Mouse (Mus musculus): Measurements from ENCODE around the gene Cdkn2b. TPM values are rescaled to one million over a fixed set of nuclear protein-coding genes. Genes with fewer than 3 reads are reported as not detected.

Gene Cdkn2b
- 5.1 and 7.2 TPM in 2 replicates for polyA plus RNA-seq (2012; rRNA removed)

DNA sequence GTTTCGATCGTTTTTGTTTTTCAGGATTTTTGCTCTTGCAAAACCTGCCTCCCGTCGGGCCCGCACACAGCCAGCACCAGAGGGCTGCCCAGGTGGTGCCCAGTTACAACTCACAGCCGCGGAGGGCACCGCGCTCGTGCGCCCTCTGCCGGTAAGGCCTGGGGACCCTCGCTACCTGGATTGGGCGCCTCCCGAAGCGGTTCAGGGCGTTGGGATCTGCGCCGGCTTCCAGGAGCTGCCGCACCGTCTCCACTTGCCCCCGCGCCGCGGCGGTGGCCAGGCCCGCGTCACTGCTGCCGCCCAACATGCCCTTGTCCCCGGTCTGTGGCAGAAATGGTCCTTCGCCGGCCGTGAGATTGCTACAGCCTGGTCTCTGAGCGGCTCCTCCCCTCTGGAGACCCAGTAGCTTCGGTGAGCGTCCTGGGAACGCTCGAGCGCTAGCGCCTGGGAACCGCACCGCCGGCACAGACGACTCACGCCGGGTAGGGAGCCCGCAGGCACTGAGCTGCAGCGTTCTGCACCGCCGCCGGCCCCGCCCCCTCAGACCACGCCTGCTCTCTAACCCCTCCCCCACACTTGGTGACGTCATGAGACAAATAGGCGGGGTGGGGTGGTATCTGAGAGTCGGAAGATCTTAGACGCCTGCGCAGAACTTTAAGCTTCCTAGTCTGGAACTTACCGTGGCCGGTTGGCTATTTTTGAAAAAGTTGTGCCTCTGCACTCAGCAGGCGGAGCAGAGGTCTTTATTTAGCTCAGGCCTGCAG, at the start of gene Cdkn2b:
Cdkn2b (minus strand) TSS at position 549 of the 764 bp plus-strand sequence.
- H3K27ac ChIP-seq (ENCODE audit: insufficient read depth, low read depth, low read length): peak within 1 kb of the TSS; percentile 49
- H3K4me3 ChIP-seq (ENCODE audit: insufficient read depth, low read depth, low read length): peak within 1 kb of the TSS; percentile 65
- no peaks in the 10 kb centered on the region for H3K36me3 ChIP-seq (ENCODE audit: control insufficient read depth, insufficient read depth, low read length)
- peaks cover 4% of the 10 kb centered on the region for H3K27me3 ChIP-seq (replicated peaks; ENCODE audit: control insufficient read depth, insufficient read depth, low read length)
- H3K4me1 ChIP-seq (ENCODE audit: control insufficient read depth, insufficient read depth, low read length): no peaks in the 10 kb centered on the region
- WGBS: under 1% methylated on average over 61 of the region's 61 CpGs
- peak; percentile 95 for DNase-seq
- peak; percentile 75 for TF ChIP-seq CTCF (conservative IDR thresholded peaks at IDR 0.05; ENCODE audit: insufficient read depth, insufficient read length, low read depth, low read length)
- TF ChIP-seq POLR2A (IDR thresholded peaks at IDR 0.05; ENCODE audit: low read depth, low read length): no peak

DNA sequence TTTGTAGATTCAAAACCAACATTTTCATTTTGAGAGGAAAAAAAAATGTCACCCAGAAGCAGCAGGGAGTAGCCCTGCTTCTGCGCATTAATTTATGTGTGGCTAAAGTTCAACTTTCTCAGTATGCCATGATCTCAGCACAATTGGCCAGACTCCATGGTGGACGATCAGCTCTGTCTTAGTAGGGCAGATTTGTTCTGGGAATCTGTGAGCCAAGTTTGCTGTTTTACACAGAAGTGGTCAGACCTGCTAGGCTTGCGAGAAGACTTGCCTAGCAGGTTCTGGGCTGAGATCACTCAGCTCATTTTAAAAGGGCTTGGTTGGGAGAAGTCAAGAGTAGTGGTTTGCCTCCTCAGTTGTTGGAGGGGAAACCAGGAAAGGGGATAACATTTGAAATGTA, 49.5 kb upstream of the Cdkn2b start:
- Histone ChIP-seq H3K27me3 (replicated peaks; ENCODE audit: control insufficient read depth, insufficient read depth, low read length) (no peaks in the 10 kb centered on the region), H3K4me1 (ENCODE audit: control insufficient read depth, insufficient read depth, low read length) (peaks cover 2% of the 10 kb centered on the region; the same call in 1 of the 2 replicates), H3K36me3 (ENCODE audit: control insufficient read depth, insufficient read depth, low read length) (no peaks in the 10 kb centered on the region), H3K4me3 (ENCODE audit: insufficient read depth, low read depth, low read length) (no peak overlapping the region), H3K27ac (ENCODE audit: insufficient read depth, low read depth, low read length) (no peak overlapping the region)
- WGBS: 33% methylated on average over 3 of the region's 3 CpGs
- peak; percentile 84 for DNase-seq
- TF ChIP-seq POLR2A (IDR thresholded peaks at IDR 0.05; ENCODE audit: low read depth, low read length): no peak
- TF ChIP-seq CTCF (conservative IDR thresholded peaks at IDR 0.05; ENCODE audit: insufficient read depth, insufficient read length, low read depth, low read length): no peak

DNA sequence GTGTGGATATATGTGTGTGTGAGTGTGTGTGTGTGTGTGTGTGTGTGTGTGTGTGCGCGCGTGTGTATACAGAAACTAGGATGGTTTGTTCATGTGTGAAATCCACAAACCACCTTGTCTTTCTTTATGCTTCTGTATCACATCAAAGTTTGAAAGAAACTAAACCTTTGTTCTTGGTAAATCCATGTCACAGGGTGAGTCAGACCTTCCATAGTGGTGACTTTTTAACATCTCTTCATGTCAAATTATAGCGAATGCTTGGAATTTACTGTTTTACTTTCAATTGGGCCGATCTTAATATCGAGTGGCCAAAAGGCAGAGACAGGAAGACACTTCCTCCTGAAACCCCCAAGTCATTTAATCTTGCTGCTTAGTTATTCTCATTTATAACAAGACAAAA, 48.7 kb upstream of the Cdkn2b start:
- TF ChIP-seq CTCF (conservative IDR thresholded peaks at IDR 0.05; ENCODE audit: insufficient read depth, insufficient read length, low read depth, low read length): no peak
- TF ChIP-seq POLR2A (IDR thresholded peaks at IDR 0.05; ENCODE audit: low read depth, low read length): no peak
- H3K27me3 ChIP-seq (replicated peaks; ENCODE audit: control insufficient read depth, insufficient read depth, low read length): no peaks in the 10 kb centered on the region
- peaks cover 2% of the 10 kb centered on the region; the same call in 1 of the 2 replicates for H3K4me1 ChIP-seq (ENCODE audit: control insufficient read depth, insufficient read depth, low read length)
- 82% methylated on average over 6 of the region's 6 CpGs for WGBS
- no peak for DNase-seq
- no peak overlapping the region for H3K4me3 ChIP-seq (ENCODE audit: insufficient read depth, low read depth, low read length)
- H3K36me3 ChIP-seq (ENCODE audit: control insufficient read depth, insufficient read depth, low read length): no peaks in the 10 kb centered on the region
- no peak overlapping the region for H3K27ac ChIP-seq (ENCODE audit: insufficient read depth, low read depth, low read length)

DNA sequence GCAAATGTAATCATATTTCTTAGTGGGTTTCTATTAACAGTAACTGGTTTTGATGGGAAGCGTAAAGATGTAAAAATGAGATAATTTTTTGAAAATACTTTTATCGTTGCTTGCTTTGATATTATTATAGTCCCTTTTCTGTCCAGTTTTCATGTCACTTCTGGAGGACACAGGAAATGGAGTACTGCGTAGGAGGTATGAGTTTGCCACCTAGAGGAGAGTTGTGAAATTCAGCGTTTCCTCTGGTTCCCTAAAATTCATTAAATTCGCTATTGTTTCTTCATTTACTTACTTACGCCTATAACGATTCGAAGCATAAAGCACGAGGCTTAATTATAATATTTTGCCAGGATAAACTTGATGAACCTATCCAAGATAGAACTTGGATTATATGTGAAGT, 43.1 kb upstream of the Cdkn2b start:
- no peak for DNase-seq
- WGBS: 42% methylated on average over 9 of the region's 9 CpGs
- Histone ChIP-seq H3K36me3 (ENCODE audit: control insufficient read depth, insufficient read depth, low read length) (no peaks in the 10 kb centered on the region), H3K4me3 (ENCODE audit: insufficient read depth, low read depth, low read length) (no peak overlapping the region), H3K4me1 (ENCODE audit: control insufficient read depth, insufficient read depth, low read length) (no peaks in the 10 kb centered on the region), H3K27ac (ENCODE audit: insufficient read depth, low read depth, low read length) (no peak overlapping the region), H3K27me3 (replicated peaks; ENCODE audit: control insufficient read depth, insufficient read depth, low read length) (0 out of 2 replicates have a peak, but pooled peaks cover 1% of the 10 kb centered on the region)
- TF ChIP-seq POLR2A (IDR thresholded peaks at IDR 0.05; ENCODE audit: low read depth, low read length) (no peak), CTCF (conservative IDR thresholded peaks at IDR 0.05; ENCODE audit: insufficient read depth, insufficient read length, low read depth, low read length) (no peak)

DNA sequence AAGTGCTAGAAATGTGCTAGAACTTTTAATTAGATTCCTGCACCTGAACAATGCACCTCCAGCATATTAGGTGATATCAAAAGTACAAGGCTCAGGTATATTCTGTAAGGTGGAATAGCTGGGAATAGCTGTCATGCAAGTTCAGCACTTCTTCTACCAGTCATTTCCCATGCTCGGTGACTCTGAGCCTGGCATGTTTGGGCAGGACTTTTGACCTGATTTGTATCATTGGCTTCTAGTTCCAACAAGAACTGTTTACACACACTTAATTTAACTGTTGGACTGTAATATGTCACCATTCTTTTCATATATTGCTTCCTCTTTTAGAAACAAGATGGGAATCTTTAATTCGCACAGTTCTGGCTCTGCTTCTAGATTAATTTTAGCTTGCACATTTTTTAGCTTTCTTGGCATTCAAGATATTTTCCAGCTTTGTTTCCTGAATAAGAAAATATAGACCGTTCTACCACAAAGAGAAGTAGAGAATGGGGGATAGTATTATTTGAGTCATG, 42.3 kb upstream of the Cdkn2b start:
- DNase-seq: no peak
- Histone ChIP-seq H3K4me1 (ENCODE audit: control insufficient read depth, insufficient read depth, low read length) (no peaks in the 10 kb centered on the region), H3K27ac (ENCODE audit: insufficient read depth, low read depth, low read length) (no peak overlapping the region), H3K27me3 (replicated peaks; ENCODE audit: control insufficient read depth, insufficient read depth, low read length) (0 out of 2 replicates have a peak, but pooled peaks cover 1% of the 10 kb centered on the region), H3K4me3 (ENCODE audit: insufficient read depth, low read depth, low read length) (no peak overlapping the region), H3K36me3 (ENCODE audit: control insufficient read depth, insufficient read depth, low read length) (no peaks in the 10 kb centered on the region)
- 60% methylated on average over 3 of the region's 3 CpGs for WGBS
- no peak for TF ChIP-seq POLR2A (IDR thresholded peaks at IDR 0.05; ENCODE audit: low read depth, low read length)
- no peak for TF ChIP-seq CTCF (conservative IDR thresholded peaks at IDR 0.05; ENCODE audit: insufficient read depth, insufficient read length, low read depth, low read length)

DNA sequence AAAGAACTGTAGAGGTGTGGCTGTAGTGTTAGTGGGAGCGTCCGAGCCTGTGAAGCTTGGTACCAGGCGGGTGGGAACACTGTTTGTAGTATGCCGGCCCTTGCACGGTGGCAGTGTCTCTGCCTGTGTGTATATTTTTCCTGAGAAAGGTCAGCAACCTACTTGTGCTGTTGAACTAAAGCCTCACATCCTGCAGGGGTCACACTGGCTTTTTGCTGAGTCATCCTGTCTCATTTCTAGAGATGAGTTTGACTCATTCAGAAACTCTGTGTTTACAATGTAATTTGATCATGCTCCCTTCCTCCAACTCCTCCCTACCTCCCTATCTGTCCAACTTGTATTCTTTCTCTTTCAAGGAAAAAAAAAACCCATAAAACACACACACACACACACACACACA, 40.6 kb upstream of the Cdkn2b start:
- DNase-seq: no peak

DNA sequence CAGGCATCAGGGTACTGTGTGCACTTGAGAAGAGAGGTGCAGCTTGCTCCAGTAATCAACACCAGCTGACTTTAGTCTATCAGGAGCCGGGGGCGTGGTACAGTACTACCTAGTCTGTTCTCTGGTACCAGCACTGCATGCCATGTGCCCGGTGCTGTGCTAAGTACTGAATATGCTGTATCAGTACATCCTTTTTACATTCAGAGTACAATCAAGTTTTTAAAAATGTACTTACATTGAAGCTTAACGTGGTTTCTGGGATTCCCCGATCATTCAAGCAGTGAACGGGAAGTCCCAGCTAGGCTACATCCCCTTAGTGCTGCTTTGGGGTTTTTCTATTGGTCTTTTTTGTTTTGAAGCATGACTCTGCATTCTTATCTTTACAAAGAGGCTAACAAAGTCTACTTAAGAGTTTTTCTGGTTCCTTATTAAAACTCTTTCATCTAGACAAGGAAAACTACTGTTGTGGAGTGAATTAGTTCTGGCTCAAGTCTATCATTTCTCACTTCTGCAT, 40.2 kb upstream of the Cdkn2b start:
- Histone ChIP-seq H3K4me1 (ENCODE audit: control insufficient read depth, insufficient read depth, low read length) (no peaks in the 10 kb centered on the region), H3K27ac (ENCODE audit: insufficient read depth, low read depth, low read length) (no peak overlapping the region), H3K27me3 (replicated peaks; ENCODE audit: control insufficient read depth, insufficient read depth, low read length) (0 out of 2 replicates have a peak, but pooled peaks cover 1% of the 10 kb centered on the region), H3K36me3 (ENCODE audit: control insufficient read depth, insufficient read depth, low read length) (no peaks in the 10 kb centered on the region), H3K4me3 (ENCODE audit: insufficient read depth, low read depth, low read length) (no peak overlapping the region)
- TF ChIP-seq POLR2A (IDR thresholded peaks at IDR 0.05; ENCODE audit: low read depth, low read length): no peak
- TF ChIP-seq CTCF (conservative IDR thresholded peaks at IDR 0.05; ENCODE audit: insufficient read depth, insufficient read length, low read depth, low read length): no peak
- DNase-seq: no peak
- 76% methylated on average over 6 of the region's 6 CpGs for WGBS

More for the DNA sequence above, 40.6 kb upstream of the Cdkn2b start:
- Histone ChIP-seq H3K27ac (ENCODE audit: insufficient read depth, low read depth, low read length) (no peak overlapping the region), H3K4me1 (ENCODE audit: control insufficient read depth, insufficient read depth, low read length) (no peaks in the 10 kb centered on the region), H3K36me3 (ENCODE audit: control insufficient read depth, insufficient read depth, low read length) (no peaks in the 10 kb centered on the region), H3K4me3 (ENCODE audit: insufficient read depth, low read depth, low read length) (no peak overlapping the region), H3K27me3 (replicated peaks; ENCODE audit: control insufficient read depth, insufficient read depth, low read length) (0 out of 2 replicates have a peak, but pooled peaks cover 1% of the 10 kb centered on the region)
- TF ChIP-seq CTCF (conservative IDR thresholded peaks at IDR 0.05; ENCODE audit: insufficient read depth, insufficient read length, low read depth, low read length): no peak
- TF ChIP-seq POLR2A (IDR thresholded peaks at IDR 0.05; ENCODE audit: low read depth, low read length): no peak
- WGBS: 43% methylated on average over 5 of the region's 5 CpGs
